Mouse (Mus musculus) lung, embryonic 15.5 days (tissue): ENCODE measurements around the gene Unc80. TPM values are rescaled to one million over a fixed set of nuclear protein-coding genes. Genes with fewer than 3 reads are reported as not detected.

Experiments
- ATAC-seq: fragments of 200-750 bp; cut with Nextera tagmentation; 2 replicates; pipeline ENCODE4 v1.8.0; 2017; ENCODE audit warnings: moderate number of reproducible peaks, borderline replicate concordance; ENCODE audit not compliant: low FRiP score, low TSS enrichment; ENCODE audit errors: extremely low read depth
- H3K27ac ChIP-seq: fragments of 300-500 bp; sonication (generic); 2 replicates; pipeline ENCODE4 v1.5.1; 2015; ENCODE audit warnings: moderate library complexity, mild to moderate bottlenecking, inconsistent platforms
- H3K27me3 ChIP-seq: fragments of 300-500 bp; sonication (generic); 2 replicates; pipeline ENCODE4 v1.6.1; 2015; ENCODE audit warnings: inconsistent platforms
- H3K36me3 ChIP-seq: fragments of 300-500 bp; sonication (generic); 2 replicates; pipeline ENCODE4 v1.6.1; 2015; ENCODE audit warnings: inconsistent platforms
- H3K4me1 ChIP-seq: fragments of 300-500 bp; sonication (generic); 2 replicates; pipeline ENCODE4 v1.6.1; 2015; ENCODE audit warnings: inconsistent platforms
- H3K4me2 ChIP-seq: fragments of 300-500 bp; sonication (generic); 2 replicates; pipeline ENCODE4 v1.6.1; 2015; ENCODE audit warnings: inconsistent platforms, mild to moderate bottlenecking, moderate library complexity
- H3K4me3 ChIP-seq: fragments of 300-500 bp; sonication (generic); 2 replicates; pipeline ENCODE4 v1.5.1; 2015; ENCODE audit warnings: mild to moderate bottlenecking, inconsistent platforms
- H3K9ac ChIP-seq: fragments of 300-500 bp; sonication (generic); 2 replicates; pipeline ENCODE4 v1.6.1; 2015; ENCODE audit warnings: inconsistent platforms
- H3K9me3 ChIP-seq: fragments of 300-500 bp; sonication (generic); 2 replicates; pipeline ENCODE4 v1.6.1; 2016; ENCODE audit warnings: inconsistent platforms
- WGBS: fragments of 180-500 bp; shearing (Covaris S2); methylation state at CpG from one replicate; pipeline ENCODE4 v1.1.7; 2015; 5-methylcytosine and 5-hydroxymethylcytosine counted together
- polyA plus RNA-seq: library from polyadenylated mRNA; unstranded; fragments of >200 nt; fragmentation: Nextera tagmentation; extraction: Ambion mirVana; gene quantifications from 2 replicates; pipeline ENCODE4 v1.2.1, GENCODE M21; 2015

Gene Unc80
- polyA plus RNA-seq, 1 experiment from 2014 or later = 0.44 TPM

- Histone ChIP-seq H3K9me3 (no peaks in the 10 kb centered on the region), H3K4me3 (no peak overlapping the region), H3K4me2 (no peak overlapping the region), H3K4me1 (0 out of 2 replicates have a peak, but pooled peaks cover 2% of the 10 kb centered on the region), H3K9ac (no peak overlapping the region), H3K36me3 (no peaks in the 10 kb centered on the region), H3K27ac (no peak overlapping the region), H3K27me3 (no peaks in the 10 kb centered on the region)
- no peak for ATAC-seq
These were observed 178.7 kb downstream of the Unc80 start for GRCm38 (mm10) chr1:66646894-66647293.

- ATAC-seq = no peak
- Histone ChIP-seq H3K4me2 (no peak overlapping the region), H3K4me1 (0 out of 2 replicates have a peak, but pooled peaks cover 2% of the 10 kb centered on the region), H3K27ac (no peak overlapping the region), H3K27me3 (no peaks in the 10 kb centered on the region), H3K9ac (no peak overlapping the region), H3K9me3 (no peaks in the 10 kb centered on the region), H3K4me3 (no peak overlapping the region), H3K36me3 (no peaks in the 10 kb centered on the region)
- WGBS = 87% methylated on average over 6 of the region's 6 CpGs
These were observed 181.4 kb downstream of the Unc80 start for GRCm38 (mm10) chr1:66649568-66649967.

- Histone ChIP-seq H3K36me3 (no peaks in the 10 kb centered on the region), H3K4me1 (peaks cover 3% of the 10 kb centered on the region; the same call in 1 of the 2 replicates), H3K9me3 (no peaks in the 10 kb centered on the region), H3K27me3 (no peaks in the 10 kb centered on the region), H3K4me2 (no peak overlapping the region), H3K9ac (no peak overlapping the region), H3K27ac (no peak overlapping the region), H3K4me3 (no peak overlapping the region)
- ATAC-seq = no peak
- WGBS = 44% methylated on average over 1 of the region's 1 CpGs
These were observed 181.8 kb downstream of the Unc80 start for GRCm38 (mm10) chr1:66650006-66650405.

GRCm38 (mm10) chr1:66655119-66655746, 187.1 kb downstream of the Unc80 start:
- H3K4me3 ChIP-seq = no peak overlapping the region
- H3K9me3 ChIP-seq = no peaks in the 10 kb centered on the region
- peak; percentile 83; the same call in 1 of the 2 replicates for ATAC-seq
- H3K4me1 ChIP-seq = peaks cover 6% of the 10 kb centered on the region; the same call in 1 of the 2 replicates
- H3K9ac ChIP-seq = no peak overlapping the region
- no peak overlapping the region for H3K27ac ChIP-seq
- no peak overlapping the region for H3K4me2 ChIP-seq
- WGBS = 51% methylated on average over 4 of the region's 4 CpGs
- H3K36me3 ChIP-seq = no peaks in the 10 kb centered on the region
- no peaks in the 10 kb centered on the region for H3K27me3 ChIP-seq

GRCm38 (mm10) chr1:66655747-66656119, 187.6 kb downstream of the Unc80 start:
- Histone ChIP-seq H3K36me3 (no peaks in the 10 kb centered on the region), H3K9ac (no peak overlapping the region), H3K4me1 (peaks cover 6% of the 10 kb centered on the region; the same call in 1 of the 2 replicates), H3K27ac (no peak overlapping the region), H3K4me2 (no peak overlapping the region), H3K4me3 (no peak overlapping the region), H3K27me3 (no peaks in the 10 kb centered on the region), H3K9me3 (no peaks in the 10 kb centered on the region)
- no peak for ATAC-seq

- Histone ChIP-seq H3K4me2 (no peak overlapping the region), H3K9me3 (no peaks in the 10 kb centered on the region), H3K36me3 (no peaks in the 10 kb centered on the region), H3K4me1 (no peaks in the 10 kb centered on the region), H3K27ac (no peak overlapping the region), H3K4me3 (no peak overlapping the region), H3K27me3 (no peaks in the 10 kb centered on the region), H3K9ac (no peak overlapping the region)
- no peak for ATAC-seq
- WGBS = 52% methylated on average over 7 of the region's 7 CpGs
These were observed 203.3 kb downstream of the Unc80 start for GRCm38 (mm10) chr1:66671475-66671874.

GRCm38 (mm10) chr1:66672812-66673211, 204.6 kb downstream of the Unc80 start:
- Histone ChIP-seq H3K9me3 (no peaks in the 10 kb centered on the region), H3K27ac (no peak overlapping the region), H3K4me2 (no peak overlapping the region), H3K27me3 (no peaks in the 10 kb centered on the region), H3K4me3 (no peak overlapping the region), H3K4me1 (no peaks in the 10 kb centered on the region), H3K36me3 (no peaks in the 10 kb centered on the region), H3K9ac (no peak overlapping the region)
- WGBS = 79% methylated on average over 7 of the region's 7 CpGs
- ATAC-seq = no peak

GRCm38 (mm10) chr1:66677928-66678327, 209.8 kb downstream of the Unc80 start:
- no peak overlapping the region for H3K4me3 ChIP-seq
- no peaks in the 10 kb centered on the region for H3K9me3 ChIP-seq
- no peak overlapping the region for H3K27ac ChIP-seq
- no peaks in the 10 kb centered on the region for H3K4me1 ChIP-seq
- WGBS = 78% methylated on average over 14 of the region's 14 CpGs
- H3K27me3 ChIP-seq = no peaks in the 10 kb centered on the region
- no peak overlapping the region for H3K9ac ChIP-seq
- no peak overlapping the region for H3K4me2 ChIP-seq
- ATAC-seq = no peak
- no peaks in the 10 kb centered on the region for H3K36me3 ChIP-seq

GRCm38 (mm10) chr1:66678662-66679061, 210.5 kb downstream of the Unc80 start:
- 28% methylated on average over 2 of the region's 2 CpGs for WGBS
- no peak overlapping the region for H3K4me2 ChIP-seq
- H3K4me1 ChIP-seq = no peaks in the 10 kb centered on the region
- no peaks in the 10 kb centered on the region for H3K36me3 ChIP-seq
- H3K27me3 ChIP-seq = no peaks in the 10 kb centered on the region
- H3K27ac ChIP-seq = no peak overlapping the region
- no peak for ATAC-seq
- H3K4me3 ChIP-seq = no peak overlapping the region
- no peaks in the 10 kb centered on the region for H3K9me3 ChIP-seq
- no peak overlapping the region for H3K9ac ChIP-seq

GRCm38 (mm10) chr1:66682974-66683373, 214.8 kb downstream of the Unc80 start:
- no peaks in the 10 kb centered on the region for H3K36me3 ChIP-seq
- no peaks in the 10 kb centered on the region for H3K27me3 ChIP-seq
- WGBS = 80% methylated on average over 5 of the region's 5 CpGs
- H3K9me3 ChIP-seq = no peaks in the 10 kb centered on the region
- H3K9ac ChIP-seq = no peak overlapping the region
- no peaks in the 10 kb centered on the region for H3K4me1 ChIP-seq
- ATAC-seq = no peak
- no peak overlapping the region for H3K27ac ChIP-seq
- no peak overlapping the region for H3K4me3 ChIP-seq
- H3K4me2 ChIP-seq = no peak overlapping the region

GRCm38 (mm10) chr1:66691772-66692171, 223.6 kb downstream of the Unc80 start:
- H3K4me2 ChIP-seq = no peak overlapping the region
- ATAC-seq = no peak
- H3K36me3 ChIP-seq = no peaks in the 10 kb centered on the region
- no peaks in the 10 kb centered on the region for H3K4me1 ChIP-seq
- no peak overlapping the region for H3K27ac ChIP-seq
- no peak overlapping the region for H3K9ac ChIP-seq
- 61% methylated on average over 3 of the region's 3 CpGs for WGBS
- no peaks in the 10 kb centered on the region for H3K27me3 ChIP-seq
- no peaks in the 10 kb centered on the region for H3K9me3 ChIP-seq
- no peak overlapping the region for H3K4me3 ChIP-seq

GRCm38 (mm10) chr1:66692308-66692707, 224.1 kb downstream of the Unc80 start:
- ATAC-seq = no peak
- Histone ChIP-seq H3K4me3 (no peak overlapping the region), H3K9ac (no peak overlapping the region), H3K27me3 (no peaks in the 10 kb centered on the region), H3K27ac (no peak overlapping the region), H3K36me3 (no peaks in the 10 kb centered on the region), H3K4me1 (no peaks in the 10 kb centered on the region), H3K9me3 (no peaks in the 10 kb centered on the region), H3K4me2 (no peak overlapping the region)
- 50% methylated on average over 1 of the region's 1 CpGs for WGBS
